Mouse (Mus musculus) heart, adult 2 months (tissue): Measurements from ENCODE around the gene Ccer1.

Experiments
- CTCF ChIP-seq: fragments of 200-600 bp; IDR thresholded peaks from 2 replicates; pipeline ENCODE4 v1.8.1; 2022; ENCODE audit warnings: antibody characterized with exemption, mild to moderate bottlenecking, moderate library complexity
- EP300 ChIP-seq: fragments of 200-500 bp; IDR thresholded peaks from 2 replicates; pipeline ENCODE4 v1.6.1; 2011; ENCODE audit warnings: low read depth, low read length, control low read depth; ENCODE audit not compliant: insufficient read depth
- POLR2A ChIP-seq: fragments of 200-500 bp; IDR thresholded peaks from 2 replicates; pipeline ENCODE4 v1.6.1; 2011; ENCODE audit warnings: mild to moderate bottlenecking, low read depth, low read length, control low read depth; ENCODE audit not compliant: insufficient read depth

GRCm38 (mm10) chr10:97692913-97693312 lies at the start of gene Ccer1:
- TF ChIP-seq EP300 (no peak), CTCF (no peak), POLR2A (no peak)
